Mouse (Mus musculus) left cerebral cortex, adult 9 months (tissue): ENCODE measurements at regions not wholly inside any gene's neighbourhood (a gene's known extent, or its start where the extent isn't known, plus 50 kb on each side); places are given as distances from the start of the nearest gene placed in this dataset.

Experiments used
- DNase-seq, 2 experiments: peaks; one replicate each; pipeline ENCODE4 v3.0.0; 2022; ENCODE audit warnings: low spot score in 2 of 2

- DNase-seq, result no peak
Measured at GRCm38 (mm10) chr4:137101169-137101568, 52.6 kb upstream of the Zbtb40 start.

DNA sequence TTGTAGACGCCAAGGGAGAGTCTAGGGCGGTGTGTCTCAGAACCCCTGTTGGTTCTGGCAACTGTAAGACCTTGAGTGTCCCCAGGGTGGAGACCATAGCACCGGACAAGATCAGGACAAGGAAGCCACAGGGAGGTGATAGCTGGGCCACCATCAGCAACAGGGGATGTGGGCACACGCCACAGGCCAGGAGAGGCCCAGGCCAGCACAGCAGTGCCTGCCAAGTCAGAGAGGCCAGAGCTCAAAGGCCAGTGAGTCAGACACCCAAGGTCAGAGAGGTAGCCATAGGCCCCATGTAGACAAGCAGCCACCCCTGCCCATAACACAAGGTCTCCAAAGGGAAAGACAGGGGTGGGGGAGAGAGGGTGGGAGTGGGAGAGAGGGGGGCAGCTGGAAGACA, 52.2 kb upstream of the Zbtb40 start:
- DNase-seq, result no peak
